Mouse (Mus musculus): ENCODE measurements around the gene Pdlim4.

- TF ChIP-seq CTCF (IDR thresholded peaks at IDR 0.05; ENCODE audit: low read depth, low read length), result no peak
- TF ChIP-seq POLR2A (IDR thresholded peaks at IDR 0.05; ENCODE audit: borderline replicate concordance, low read depth, low read length), result no peak
These were observed 55.9 kb downstream of the Pdlim4 start for GRCm38 (mm10) chr11:54012961-54013360.

Measured in bone marrow macrophage, adult 2 months (primary cell).